Mouse (Mus musculus): ENCODE data around the gene Adprhl2.

Gene Adprhl2

GRCm38 (mm10) chr4:126321111-126321853 is at the start of gene Adprhl2:
Gene Adprhl2, minus strand, starts transcription at chr4:126321703.
- peak; percentile 95 for DNase-seq (ENCODE audit: low spot score)

DNA sequence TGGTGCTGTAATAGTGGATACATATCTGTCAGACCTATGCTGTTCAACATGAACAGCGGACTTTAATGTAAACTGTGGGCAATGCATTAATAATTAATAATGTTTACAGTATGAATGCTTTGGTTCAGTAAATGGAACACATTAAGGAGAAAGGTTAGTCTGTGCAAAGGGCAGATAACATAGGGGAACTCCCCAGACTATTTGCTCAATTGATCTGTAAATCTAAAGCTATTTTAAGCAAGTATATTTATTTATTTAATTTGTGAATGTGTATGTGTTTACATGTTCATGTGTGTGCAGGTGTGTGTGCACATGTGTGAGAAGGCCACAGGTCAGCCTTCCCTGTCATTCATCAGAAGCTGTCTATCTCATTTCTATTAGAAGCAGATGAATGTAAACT is 38.6 kb upstream of the Adprhl2 start:
- no peak for DNase-seq (ENCODE audit: low spot score)

- DNase-seq (ENCODE audit: low spot score) = no peak
These were observed 21.9 kb upstream of the Adprhl2 start for GRCm38 (mm10) chr4:126343451-126343850.

GRCm38 (mm10) chr4:126339461-126339860 is 18.0 kb upstream of the Adprhl2 start:
- DNase-seq (ENCODE audit: low spot score) = no peak

DNA sequence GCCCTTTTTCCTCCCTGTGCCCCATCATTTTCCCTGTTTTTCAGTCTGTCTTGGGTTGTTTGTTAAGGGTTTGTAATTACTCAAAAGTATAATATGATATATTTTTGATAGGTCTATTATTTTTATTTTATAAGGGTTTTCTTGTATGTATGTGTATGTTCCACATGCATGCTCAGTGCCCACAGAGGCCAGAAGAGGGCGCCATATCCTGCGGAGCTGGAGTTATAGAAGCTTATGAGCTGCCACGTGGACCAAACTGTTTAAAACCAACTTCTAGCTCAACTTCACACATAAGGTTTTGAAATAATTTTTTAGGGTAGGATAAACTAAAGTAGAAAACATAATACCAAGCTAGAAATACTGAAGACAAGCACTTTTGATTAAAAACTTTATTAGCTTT is 10.9 kb upstream of the Adprhl2 start:
- no peak for DNase-seq (ENCODE audit: low spot score)

- DNase-seq (ENCODE audit: low spot score) = no peak
These were observed 10.2 kb upstream of the Adprhl2 start for GRCm38 (mm10) chr4:126331751-126332150.

DNA sequence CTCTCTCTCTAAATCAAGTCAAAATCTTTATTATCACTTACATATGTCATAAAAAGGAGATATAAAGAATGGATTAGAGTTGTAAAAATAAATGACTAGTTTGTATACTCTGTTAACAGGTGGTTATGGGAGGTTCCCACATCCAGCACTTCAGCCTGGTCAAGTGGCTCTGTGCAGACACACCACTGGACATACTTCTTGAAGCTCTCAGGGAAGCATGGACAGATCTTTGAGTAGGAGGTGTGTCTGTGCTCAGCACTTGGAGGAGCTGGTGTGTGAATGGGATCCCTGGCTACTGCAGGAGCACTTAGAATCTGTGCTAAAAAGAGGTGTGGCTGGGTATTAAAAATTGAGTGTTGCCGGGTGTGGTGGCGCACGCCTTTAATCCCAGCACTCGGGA is 8.8 kb upstream of the Adprhl2 start:
- no peak for DNase-seq (ENCODE audit: low spot score)

DNA sequence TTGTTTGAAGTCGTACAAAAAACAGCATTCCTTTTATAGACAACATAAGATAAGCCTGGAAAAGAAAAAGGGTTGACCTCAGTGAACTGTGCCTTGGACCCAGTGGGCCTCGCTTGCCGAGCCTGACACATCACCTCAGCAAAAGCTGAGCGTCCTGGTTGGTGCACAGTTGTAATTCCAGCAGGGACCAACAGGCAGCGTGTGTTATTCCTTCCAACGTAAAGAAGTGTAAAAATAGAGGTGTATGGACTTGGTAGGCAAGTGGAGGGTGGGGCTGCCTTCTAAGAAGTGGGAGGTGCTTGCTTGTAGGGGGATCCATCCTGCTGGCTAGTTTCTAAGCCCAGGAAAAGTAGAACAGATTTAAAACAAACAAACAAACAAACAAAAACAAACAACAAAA is 4.5 kb upstream of the Adprhl2 start:
- no peak for DNase-seq (ENCODE audit: low spot score)

DNA sequence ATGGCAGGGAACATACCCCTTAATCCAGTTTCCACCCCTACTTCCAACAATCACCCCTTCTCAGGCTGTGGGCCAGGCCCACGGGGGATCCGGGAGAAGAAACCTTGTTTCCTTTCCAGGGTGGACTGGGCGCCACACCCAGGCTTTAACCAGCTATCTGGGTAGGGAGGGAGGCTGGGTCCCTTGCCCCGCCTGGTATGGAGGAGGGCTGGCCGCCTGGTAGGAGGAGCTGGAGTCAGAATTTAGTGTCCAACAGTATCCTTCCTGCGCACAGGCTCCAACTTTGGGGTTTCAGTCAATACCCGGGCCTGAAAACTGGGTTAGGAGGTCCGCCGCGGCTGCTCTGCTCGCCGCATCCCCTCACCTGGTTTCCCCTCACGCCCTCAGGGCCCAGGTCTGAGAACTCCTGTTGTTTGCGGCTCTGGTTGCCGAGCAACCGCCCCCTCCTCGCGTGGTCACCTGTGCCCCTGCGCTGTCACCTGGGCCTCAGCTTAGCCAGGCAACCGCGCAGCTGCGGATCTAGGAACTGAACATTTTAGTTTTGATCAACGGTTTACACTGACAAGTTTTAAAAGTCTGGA is 3.9 kb upstream of the Adprhl2 start, which contains the start of gene Tekt2:
TSS of gene Tekt2 (minus strand) at position 408 of the 581 bp plus-strand sequence.
- peak; percentile 69 for DNase-seq (ENCODE audit: low spot score)

GRCm38 (mm10) chr4:126324861-126325260 is 3.4 kb upstream of the Adprhl2 start:
- DNase-seq (ENCODE audit: low spot score) = no peak

DNA sequence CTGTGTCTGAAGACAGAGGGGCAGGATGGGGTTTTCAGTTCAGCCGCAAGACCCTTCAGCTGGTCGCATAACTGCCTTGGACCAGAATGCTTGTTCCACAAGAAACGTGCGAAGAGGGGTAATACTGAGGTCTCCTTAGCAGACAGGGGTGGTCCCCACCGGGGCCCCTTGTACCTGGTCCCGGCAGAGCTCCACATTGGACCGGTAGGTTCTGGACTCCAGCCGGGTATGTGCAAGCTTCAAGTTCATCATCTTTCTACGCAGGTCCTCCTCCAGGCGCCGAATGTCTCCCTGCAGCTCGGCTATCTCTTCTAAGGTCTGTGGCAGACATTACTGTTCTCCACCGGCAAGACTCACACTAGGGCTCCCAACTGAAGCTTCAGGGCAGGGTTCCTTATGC is 1.1 kb upstream of the Adprhl2 start:
- DNase-seq (ENCODE audit: low spot score) = no peak

- DNase-seq (ENCODE audit: low spot score) = no peak
These were observed 480 bp upstream of the Adprhl2 start for GRCm38 (mm10) chr4:126321854-126322511.

DNA sequence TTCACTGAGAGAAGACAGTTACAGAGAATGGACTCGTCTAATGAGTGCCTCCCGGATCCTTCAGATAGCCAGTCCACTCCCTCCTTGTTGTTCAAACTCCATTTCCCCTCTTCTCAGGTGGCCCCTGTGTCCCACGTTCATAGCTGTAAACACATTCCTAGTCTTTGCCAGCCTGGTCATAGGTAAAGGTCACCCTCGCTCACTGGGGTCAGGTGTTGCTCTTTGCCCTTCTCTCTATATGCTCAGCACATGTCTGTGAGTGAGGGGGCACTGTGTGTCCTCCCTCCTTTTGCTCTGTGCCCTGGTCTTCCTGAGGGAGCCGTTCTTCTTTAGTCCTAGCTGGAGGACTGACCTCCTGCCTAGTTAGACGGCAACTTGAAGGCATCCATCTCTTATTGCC is 1.7 kb downstream of the Adprhl2 start:
- no peak for DNase-seq (ENCODE audit: low spot score)

GRCm38 (mm10) chr4:126316443-126317040 is 5.0 kb downstream of the Adprhl2 start:
- no peak for DNase-seq (ENCODE audit: low spot score)

- DNase-seq (ENCODE audit: low spot score) = no peak
These were observed 5.6 kb downstream of the Adprhl2 start for GRCm38 (mm10) chr4:126315931-126316330.

DNA sequence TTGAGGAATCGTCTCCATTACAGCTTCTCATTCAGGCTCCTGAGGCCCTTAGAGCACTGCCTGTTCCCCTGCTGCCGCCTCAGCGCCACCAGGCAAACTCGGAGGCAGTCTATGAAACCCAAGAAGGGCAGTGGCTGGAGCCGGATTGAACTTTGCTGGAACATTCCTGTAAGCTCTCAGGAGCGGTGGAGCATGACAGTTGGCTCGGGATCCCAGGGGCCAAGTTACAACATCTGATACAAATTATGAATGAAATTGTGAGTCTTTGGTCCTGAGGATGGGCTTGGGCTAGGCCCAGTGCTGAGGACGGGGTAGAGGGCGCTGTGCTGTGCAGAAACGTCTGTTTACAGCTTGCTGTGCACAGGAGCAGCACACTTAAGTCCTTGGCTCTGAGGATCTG is 7.1 kb downstream of the Adprhl2 start:
- no peak for DNase-seq (ENCODE audit: low spot score)

DNA sequence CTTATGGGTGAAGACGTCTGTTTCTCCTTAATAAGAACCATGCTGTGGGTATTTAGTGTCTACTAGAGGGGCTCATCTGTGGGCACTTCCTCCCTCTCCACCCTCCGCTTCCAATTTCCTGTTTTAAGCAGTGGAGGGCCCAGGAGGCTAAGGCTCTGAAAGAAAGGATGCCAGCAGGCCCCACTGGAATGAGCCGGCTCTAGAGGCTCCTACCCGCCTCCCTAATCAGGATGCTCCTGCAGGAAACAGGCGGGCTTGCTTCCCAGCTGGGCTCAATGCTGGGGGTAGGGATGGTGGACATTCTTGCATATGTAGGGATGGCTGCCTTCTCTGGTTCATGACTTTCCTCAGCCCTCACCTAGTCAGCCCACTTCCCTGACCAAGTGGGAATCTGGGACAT is 8.3 kb downstream of the Adprhl2 start:
- DNase-seq (ENCODE audit: low spot score) = no peak

GRCm38 (mm10) chr4:126311566-126312200 is 9.8 kb downstream of the Adprhl2 start:
- DNase-seq (ENCODE audit: low spot score) = no peak

DNA sequence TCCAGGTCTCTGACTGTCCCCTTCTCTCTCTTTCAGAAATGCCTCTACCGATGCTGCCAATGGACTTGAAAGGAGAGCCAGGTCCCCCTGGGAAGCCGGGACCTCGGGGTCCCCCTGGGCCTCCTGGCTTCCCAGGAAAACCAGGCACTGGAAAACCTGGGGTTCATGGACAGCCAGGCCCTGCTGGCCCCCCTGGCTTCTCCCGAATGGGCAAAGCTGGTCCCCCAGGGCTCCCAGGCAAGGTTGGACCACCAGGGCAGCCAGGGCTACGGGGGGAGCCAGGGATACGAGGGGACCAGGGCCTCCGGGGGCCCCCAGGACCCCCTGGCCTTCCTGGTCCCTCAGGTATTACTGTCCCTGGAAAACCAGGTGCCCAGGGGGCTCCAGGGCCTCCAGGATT is 11.2 kb downstream of the Adprhl2 start:
- no peak for DNase-seq (ENCODE audit: low spot score)

DNA sequence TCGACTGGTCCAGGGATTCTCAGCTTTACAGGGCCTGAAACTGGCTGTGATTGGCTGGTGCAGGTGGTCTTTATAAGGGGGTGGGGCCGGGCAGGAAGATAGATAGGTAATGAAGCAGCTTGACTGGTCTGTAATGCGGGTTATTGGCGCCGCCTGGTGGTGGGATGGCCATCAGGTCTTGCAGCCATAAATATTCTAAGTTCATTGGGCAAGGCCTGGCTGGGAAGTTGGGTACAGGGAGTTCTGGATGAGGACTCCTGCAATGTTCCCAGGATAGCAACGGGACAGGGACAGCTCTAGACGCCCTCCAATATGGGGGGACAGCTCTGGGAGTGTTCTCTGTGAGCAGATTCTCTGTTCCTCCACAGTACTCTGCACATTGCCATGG is 11.6 kb downstream of the Adprhl2 start:
- DNase-seq (ENCODE audit: low spot score) = peak; percentile 77

GRCm38 (mm10) chr4:126309211-126309921 is 12.1 kb downstream of the Adprhl2 start:
- DNase-seq (ENCODE audit: low spot score) = no peak

- DNase-seq (ENCODE audit: low spot score) = no peak
These were observed 14.7 kb downstream of the Adprhl2 start for GRCm38 (mm10) chr4:126306827-126307226.
